Mouse (Mus musculus) cerebral cortex, adult 2 months (tissue): Measurements from ENCODE around the gene Rab34.

Source experiments
- WGBS: fragments of 180-500 bp; shearing (Covaris S2); methylation state at CpG from one replicate; pipeline ENCODE4 v1.1.7; 2018; 5-methylcytosine and 5-hydroxymethylcytosine counted together

Gene Rab34

DNA sequence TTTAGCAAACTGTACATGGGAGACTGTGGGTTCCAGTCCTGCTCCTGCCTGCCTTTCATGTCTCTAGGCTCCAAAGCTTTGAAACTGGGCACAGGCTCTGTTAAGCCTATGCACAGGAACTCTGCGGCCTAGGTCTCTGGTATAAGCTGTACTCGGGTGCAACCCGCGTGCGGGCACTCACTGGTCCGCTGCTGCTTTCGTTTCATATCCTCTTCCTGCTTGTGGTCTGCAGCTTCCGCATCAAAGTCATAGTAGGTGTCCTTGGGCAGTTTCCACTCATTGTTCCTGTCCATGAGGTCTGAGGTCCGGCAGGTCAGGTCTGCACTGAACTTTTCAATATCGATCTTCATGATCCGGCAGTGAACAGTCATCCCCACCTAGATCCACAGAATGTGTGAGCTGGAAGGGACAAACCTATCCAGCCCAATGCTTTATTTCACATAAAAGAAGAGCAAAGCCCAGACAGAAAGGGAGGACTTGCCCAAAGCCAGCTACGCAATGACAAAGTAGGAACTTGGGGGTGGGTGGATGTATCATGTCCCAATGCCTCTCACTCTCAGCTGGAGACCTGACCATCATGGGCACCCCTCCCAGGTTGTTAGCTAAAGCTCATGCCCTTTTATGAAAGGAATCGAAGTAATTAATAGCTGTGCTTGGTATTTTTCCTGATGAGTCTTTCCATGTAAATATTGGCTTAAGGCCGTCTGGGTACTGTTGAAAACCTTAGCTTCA, 25.0 kb downstream of the Rab34 start:
- WGBS: 88% methylated on average over 14 of the region's 14 CpGs

DNA sequence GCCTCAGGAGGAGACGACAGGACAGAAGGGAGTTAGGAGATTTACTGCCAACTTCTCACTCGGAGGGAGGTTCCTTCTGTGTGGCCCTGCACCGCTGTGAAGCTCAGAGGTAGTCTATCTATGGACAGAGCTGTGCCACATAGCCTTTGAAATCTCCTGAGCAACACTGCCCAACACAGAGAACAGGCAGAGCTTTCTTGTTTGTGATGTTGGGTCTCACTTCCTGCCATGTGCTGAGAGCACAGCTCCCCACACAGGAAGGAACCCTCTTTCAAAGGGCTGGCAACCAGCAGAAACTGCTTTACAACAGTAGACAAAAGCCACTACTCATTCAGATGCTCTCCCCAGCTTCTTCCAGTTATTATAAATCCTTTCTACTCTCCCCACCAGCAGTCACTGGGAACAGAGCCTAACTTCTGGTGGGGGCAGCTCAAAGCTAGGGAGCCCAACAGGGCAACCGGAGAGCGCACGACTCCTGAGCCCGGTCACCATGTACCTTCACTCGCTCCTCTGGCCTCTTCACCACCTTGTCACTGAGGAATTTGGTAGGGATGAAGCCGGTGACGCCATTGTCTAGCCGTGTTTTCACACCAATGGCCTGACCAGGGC, 27.6 kb downstream of the Rab34 start:
- 50% methylated on average over 11 of the region's 11 CpGs for WGBS

DNA sequence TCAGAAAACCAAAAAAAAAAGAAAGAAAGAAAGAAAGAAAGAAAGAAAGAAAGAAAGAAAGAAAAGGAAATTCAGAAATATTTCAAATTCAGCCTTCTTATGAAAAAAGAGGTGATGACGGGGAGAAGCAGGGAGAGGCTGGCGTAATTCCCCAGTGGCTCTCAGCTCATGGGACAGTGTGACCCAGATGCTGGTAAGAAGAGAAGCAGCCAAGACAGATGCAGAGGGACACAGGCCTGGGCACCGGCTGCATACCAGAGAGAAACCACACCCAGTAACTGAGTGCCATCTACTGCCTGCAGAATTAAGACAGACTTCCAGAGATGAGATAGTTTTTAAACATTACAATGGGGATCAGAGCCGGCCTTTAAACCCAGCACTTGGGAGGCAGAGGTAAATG, 35.4 kb downstream of the Rab34 start:
- 78% methylated on average over 4 of the region's 4 CpGs for WGBS

GRCm38 (mm10) chr11:78231518-78231917, 43.3 kb downstream of the Rab34 start:
- 77% methylated on average over 6 of the region's 6 CpGs for WGBS

DNA sequence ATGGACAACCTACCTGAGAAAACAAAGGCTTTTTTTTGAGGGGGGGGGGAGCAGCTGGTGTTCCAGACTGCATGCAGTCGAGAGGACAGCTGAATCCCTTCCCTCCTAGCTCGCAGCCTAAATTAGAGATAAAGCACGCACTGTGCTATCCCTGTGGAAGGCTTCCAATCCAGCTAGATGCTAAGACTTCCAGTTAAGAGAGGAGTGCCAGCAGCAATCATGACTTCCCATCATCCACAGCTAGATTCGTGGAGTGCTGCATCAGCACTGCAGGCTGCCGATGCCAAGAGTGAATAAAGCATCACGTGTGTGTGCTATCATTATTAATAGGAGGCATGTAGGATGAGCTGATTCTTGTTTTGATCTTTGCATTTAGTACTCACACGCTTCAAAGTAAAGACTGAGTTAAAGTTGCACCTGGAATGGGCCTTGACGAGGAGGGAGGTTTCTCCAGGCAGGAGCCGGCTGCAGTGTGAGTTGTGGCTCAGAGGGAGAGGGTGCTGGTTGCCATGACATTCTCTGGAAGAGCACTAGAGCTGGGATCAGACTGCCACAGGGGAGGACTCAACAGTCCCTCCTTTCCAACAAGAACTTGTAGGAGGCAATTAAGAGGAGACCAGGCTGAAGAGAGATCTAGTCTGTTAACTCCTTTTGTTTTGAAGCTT, 52.1 kb downstream of the Rab34 start:
- WGBS: 22% methylated on average over 9 of the region's 9 CpGs
